Mouse (Mus musculus) v-Abl transformed pro-B cells (cell line): Measurements from ENCODE around the gene Cpm.

Experiments
- in situ Hi-C, 2 experiments: fragments of 400-800 bp; cut with MboI; formaldehyde crosslinking; loops; one replicate each; pipeline ENCODE4 v1.15.1; 2025; ENCODE audit not compliant: unreplicated experiment in 2 of 2

Gene Cpm

DNA sequence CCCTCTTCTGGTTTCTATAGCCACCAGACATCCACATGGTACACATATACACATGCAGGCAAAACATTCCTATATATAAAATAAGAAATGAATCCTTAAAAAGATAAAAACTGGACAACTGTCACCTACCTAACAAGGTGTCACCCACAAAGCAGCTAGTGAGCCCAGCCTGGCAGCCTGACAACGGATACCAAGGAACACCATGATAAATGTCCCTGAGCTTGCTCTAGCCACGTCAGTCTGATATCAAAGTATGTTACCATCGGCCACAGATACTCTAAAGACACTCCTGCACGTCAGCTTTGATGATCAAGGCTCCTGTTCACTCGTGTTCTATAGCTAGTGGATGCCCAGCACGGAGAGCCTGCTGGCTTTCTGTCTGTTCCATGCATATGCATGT lies 77.1 kb downstream of the Cpm start:
- in situ Hi-C loops: loop anchor here (25.0 kb wide), 3 partner anchors 644 to 1506 kb away; partner anchors contain the start of gene Cct2 (in 1 of the 2)

DNA sequence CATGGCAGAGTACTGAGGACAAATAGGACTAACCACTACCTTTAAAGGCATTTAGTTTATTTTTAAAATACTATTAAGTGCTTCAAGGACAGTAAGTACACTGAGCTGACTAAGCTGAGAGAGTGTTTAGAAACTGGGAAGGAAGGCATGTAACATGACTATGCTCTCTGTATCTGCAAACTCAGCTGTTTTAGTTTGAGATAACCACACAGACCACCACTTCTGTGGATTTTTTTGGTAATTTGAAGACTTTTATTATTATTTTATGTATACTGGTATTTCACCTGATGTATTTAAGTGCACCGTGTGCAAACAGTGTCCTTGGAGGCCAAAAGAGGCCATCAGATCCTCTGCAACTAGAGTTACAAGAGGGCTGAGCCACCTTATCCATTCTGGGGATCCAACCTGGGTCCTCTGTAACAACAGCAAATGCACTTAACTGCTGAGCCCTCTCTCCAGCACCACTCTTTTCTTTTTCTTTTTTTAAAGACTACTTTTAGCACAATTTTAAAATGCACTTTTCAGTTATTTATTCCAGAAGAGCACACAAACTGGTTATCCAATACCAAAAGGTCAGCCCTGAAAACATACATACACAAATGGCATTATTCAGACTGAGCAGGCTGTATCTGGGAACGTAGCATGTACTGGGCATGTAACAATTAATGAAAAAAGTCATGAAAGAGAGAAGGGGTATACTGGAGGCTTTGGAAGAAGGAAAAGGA lies 78.0 kb downstream of the Cpm start:
- in situ Hi-C loops: loop anchor here (25.0 kb wide), 3 partner anchors 645 to 1505 kb away; partner anchors contain the start of gene Cct2 (in 1 of the 2)

DNA sequence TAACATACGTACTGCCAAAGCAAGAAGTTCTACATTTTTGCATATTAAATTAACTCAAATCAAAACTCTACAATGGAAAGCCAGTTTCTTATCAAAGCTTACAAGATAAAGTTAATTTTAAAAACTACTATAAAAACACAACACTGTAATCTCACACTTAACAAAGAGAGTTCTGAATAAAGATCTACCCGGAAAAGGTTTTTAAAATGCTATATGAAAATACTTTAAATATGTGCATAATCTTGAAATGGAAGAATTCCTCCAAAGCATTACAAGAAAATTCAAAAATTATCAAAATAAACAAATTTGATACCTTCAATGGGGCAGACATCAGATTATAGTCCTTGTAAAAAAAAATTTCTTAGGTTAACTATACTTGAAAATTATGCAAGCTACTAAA lies 79.1 kb downstream of the Cpm start:
- in situ Hi-C loops: loop anchor here (25.0 kb wide), 3 partner anchors 646 to 1504 kb away; partner anchors contain the start of gene Cct2 (in 1 of the 2)

DNA sequence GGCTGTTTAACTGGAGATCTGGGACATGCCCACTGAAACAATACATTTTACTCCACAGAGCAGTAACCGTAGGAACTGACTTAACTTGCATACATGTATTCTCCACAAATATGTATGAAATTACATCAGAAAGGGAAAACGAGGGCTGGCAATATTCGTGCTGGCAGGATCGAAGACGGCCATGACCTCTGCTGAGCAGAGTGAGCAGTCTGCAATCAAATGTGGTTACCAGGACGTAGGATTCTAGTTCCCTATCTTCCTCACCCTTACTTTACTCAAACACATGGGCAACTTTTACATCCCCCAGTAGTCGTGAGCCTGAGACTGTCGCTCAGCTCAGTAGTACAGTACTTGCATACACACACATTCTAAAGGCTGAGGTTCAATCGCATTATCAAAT lies 79.6 kb downstream of the Cpm start:
- in situ Hi-C loops: loop anchor here (25.0 kb wide), 3 partner anchors 647 to 1503 kb away; partner anchors contain the start of gene Cct2 (in 1 of the 2)

DNA sequence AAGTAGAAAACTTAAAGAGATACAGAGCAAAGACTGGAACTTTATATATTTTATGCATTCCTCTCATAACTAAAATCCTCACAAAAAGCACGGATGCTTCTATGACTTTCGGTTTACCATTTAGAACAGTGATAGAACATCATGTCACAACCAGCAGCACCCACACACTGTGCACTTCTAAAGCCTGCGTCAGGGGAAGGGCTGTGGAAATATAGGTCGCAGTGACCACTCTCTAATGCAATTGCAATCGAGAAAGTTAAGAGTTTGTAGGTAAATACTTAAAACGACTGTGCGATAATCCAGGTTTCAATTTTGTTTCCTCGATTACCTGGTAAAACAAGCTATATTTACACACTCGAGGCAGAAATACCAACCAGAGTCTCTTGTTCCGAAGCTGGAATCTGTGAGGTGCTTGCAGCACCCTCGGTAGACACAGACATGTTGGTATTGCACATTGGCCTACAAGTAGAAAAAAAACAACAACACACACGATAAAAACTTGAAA lies 80.1 kb downstream of the Cpm start:
- in situ Hi-C loops: loop anchor here (25.0 kb wide), 3 partner anchors 647 to 1503 kb away; partner anchors contain the start of gene Cct2 (in 1 of the 2)

DNA sequence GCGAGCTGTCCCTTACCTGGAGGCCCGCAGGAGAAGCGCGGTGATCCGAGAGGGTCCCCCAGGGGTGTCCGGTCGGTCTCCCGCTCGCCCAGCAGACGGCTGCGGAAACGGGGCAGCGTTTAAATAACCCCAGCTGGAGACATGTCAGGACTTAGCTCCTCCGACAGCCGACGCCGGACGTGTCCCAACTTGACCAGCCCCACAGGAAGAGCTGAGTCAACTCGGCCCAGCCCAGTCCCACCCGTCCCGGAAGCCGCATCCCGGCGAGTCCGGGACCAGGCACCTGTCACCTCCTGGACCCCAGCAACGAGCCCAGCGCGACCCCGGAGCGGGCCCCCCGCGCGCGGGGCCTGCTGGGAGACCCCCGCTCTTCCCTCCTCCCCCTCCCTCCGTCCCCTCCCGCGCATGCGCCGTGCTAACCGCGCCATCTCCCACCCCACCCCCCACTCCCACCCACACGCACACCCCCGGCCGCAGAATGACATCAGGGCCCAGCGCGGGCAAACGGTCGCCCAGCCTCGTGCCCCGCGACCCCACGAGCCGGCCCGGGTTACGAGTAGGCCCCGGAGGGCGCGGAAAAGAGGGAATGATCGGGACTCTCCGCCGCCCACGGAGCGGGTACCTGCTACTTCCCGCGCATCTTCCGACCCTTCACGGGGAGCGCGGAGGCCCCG lies 80.8 kb downstream of the Cpm start:
- in situ Hi-C loops: loop anchor here (25.0 kb wide), 3 partner anchors 648 to 1502 kb away; partner anchors contain the start of gene Cct2 (in 1 of the 2)

DNA sequence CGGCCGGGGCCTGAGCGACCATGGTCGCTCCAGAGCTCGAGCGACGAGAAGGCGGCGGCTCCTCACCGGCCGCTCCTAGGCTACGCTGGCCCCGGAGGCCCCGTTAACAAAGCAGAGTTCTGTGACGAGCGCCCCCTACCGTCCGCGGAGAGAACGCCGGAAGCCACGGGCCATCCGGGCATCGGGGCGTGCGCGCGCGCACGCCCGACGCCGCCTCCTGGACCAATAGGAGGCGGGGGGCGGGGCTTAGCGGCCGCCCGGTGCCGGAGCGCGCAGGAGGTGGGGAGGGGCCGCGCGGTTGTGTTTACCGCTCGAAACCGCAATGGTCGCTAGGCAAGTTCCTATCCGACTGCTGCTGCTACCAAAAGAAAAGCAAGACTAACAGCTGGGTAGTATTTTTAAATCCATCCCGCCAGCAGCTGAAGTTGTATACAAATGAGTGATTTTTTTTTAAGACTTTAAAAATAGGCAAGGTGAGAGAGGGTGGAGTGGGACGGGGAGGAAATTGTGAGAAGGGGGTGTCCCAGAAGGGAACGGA lies 81.4 kb downstream of the Cpm start, which contains the start of gene Mdm2:
Gene Mdm2 (minus strand): TSS at position 155 of the 538 bp plus-strand sequence.
- in situ Hi-C loops: loop anchor here (25.0 kb wide), 3 partner anchors 648 to 1502 kb away; partner anchors contain the start of gene Cct2 (in 1 of the 2)

DNA sequence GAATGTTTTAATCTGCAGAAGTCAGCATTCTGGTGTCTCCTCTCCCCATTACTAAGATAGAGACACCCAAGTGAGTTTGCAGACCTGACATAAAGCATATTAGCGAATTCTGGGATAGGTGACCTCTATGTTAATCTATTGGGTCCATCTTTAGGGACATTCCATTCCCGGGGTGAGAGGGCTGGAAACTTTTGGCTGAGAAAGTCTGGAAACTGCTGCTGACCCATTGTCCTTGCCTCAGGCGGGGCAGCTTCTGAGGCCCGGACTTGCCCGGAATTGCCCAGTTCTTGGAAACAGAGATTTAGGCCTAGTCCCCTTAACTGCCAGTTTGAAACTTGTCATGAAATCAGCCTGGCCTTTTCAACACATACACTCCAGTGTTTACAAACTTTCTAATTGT lies 82.1 kb downstream of the Cpm start:
- in situ Hi-C loops: loop anchor here (25.0 kb wide), 3 partner anchors 649 to 1501 kb away; partner anchors contain the start of gene Cct2 (in 1 of the 2)

DNA sequence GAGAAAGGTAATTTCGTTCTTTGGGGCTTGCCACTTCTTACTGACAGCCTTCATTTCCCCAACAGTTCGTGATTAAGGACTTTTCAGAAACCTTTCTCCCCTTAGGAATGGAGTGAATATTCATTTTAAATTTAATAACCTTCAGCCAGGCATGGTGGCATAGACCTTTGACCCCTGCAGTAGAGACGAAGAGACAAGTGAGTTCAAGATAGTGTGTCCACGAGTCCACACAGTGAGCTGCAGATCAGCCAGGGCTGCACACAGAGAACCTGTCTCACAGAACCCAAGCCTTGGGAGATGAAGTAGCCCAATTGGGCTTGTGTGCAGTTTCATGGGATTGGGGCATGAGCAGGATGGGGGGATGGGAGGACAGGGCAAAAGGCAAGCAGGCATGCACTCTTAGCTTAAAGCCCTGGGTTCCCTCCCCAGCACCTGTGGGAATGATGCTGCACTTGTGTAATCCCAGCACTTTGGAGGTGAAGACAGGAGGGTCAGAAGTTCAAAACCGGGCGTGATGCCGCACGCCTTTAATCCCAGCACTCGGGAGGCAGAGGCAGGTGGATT lies 83.0 kb downstream of the Cpm start:
- in situ Hi-C loops: loop anchor here (25.0 kb wide), 3 partner anchors 650 to 1500 kb away; partner anchors contain the start of gene Cct2 (in 1 of the 2)

DNA sequence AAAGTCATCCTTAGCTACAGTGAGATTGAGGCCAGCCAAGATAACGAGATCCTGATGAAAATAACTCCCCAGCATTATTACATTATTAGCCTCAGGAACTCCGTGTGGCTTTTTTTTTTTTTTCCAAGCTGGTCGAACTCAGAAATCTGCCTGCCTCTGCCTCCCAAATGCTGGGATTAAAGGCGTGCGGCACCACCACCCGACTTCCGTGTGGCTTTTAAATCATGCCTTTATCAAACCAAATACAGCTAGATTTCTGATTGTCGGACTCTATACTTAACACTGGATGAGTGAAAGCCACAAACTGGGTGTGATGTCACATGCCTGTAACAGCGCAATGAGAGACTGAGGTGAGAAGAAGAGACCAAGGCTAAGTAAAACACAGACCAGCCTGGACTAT lies 83.6 kb downstream of the Cpm start:
- in situ Hi-C loops: loop anchor here (25.0 kb wide), 3 partner anchors 651 to 1499 kb away; partner anchors contain the start of gene Cct2 (in 1 of the 2)

DNA sequence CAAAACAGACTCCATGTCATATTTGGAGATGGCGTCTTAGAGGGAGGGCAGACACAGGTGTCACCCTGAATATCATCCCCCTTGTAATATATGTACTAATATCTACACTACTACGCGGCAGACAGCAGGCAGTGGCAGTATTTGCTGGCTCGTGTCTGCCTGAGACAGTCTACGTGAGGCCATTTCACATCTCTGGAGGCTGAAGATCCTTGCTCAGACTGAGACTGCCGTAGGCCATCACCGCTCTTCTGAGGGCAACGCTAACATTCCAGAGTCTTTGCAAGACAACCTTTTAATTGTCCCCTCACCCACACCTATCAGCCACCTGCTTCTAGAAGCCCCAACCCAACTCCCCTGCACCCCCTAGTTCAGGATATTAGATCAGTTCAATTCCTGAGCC lies 84.2 kb downstream of the Cpm start:
- in situ Hi-C loops: loop anchor here (25.0 kb wide), 3 partner anchors 651 to 1499 kb away; partner anchors contain the start of gene Cct2 (in 1 of the 2)

DNA sequence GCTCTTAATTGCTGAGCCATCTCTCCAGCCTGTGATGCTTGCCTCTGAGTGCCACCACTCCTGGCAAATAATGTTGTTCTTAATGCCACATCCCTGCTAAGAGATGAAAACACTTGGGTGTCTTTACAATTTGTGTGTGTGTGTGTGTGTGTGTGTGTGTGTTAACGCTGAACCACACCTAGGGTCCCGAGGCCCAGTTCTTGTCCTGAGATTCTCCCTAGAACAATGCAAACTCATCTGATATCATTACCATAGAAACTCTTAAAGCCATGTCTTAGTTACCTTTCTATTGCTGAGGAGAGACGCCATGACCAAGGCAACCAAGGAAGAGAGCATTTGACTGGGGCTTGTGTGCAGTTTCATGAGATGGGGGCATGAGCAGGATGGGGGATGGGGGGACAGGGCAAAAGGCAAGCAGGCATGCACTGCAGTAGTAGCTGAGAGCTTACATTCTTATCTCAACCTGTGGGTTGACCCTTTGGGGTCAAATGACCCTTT lies 84.8 kb downstream of the Cpm start:
- in situ Hi-C loops: loop anchor here (25.0 kb wide), 3 partner anchors 652 to 1498 kb away; partner anchors contain the start of gene Cct2 (in 1 of the 2)

DNA sequence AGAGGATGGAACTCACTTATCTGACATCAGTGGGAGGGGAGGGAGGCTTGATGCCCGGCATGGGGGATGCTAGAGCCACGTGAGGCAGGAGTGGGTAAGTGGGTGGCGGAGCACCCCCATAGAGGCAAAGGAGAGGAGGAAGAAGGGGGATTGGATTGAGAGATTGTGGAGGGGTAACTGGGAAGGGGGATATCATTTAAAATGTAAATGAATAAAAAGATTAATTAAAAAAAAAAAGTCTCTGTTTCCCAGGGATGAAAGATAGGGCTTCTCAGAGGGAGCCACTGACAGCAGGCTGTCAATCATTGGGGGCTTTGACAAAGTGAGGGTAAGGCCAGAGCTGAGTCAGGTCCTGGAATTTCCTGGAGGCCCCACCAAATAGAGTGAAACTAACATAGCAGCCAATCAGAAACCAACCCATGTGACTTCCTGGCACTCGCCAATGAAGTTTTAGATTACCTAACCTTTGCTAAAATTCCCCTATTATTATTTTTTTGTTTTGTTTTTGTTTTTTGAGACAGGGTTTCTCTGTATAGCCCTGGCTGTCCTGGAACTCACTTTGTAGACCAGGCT lies 85.7 kb downstream of the Cpm start:
- in situ Hi-C loops: loop anchor here (25.0 kb wide), 3 partner anchors 653 to 1497 kb away; partner anchors contain the start of gene Cct2 (in 1 of the 2)

DNA sequence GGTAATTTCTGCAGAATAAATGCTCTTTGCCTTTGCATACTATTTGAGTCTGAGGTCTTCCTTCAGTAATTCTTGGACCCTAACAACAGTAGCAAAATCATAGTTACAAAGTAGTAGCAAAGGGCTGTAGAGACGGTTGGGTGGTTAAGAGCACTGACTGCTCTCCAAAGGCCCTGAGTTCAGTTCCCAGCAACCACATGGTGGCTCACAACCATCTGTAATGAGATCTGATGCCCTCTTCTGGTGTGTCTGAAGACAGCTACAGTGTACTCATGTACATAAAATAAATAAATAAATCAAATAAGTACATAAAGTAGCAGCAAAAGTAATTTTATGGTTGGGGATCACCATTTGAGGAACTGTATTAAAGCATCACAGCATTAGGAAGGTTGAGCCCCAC lies 86.4 kb downstream of the Cpm start:
- in situ Hi-C loops: loop anchor here (25.0 kb wide), 3 partner anchors 653 to 1497 kb away; partner anchors contain the start of gene Cct2 (in 1 of the 2)

DNA sequence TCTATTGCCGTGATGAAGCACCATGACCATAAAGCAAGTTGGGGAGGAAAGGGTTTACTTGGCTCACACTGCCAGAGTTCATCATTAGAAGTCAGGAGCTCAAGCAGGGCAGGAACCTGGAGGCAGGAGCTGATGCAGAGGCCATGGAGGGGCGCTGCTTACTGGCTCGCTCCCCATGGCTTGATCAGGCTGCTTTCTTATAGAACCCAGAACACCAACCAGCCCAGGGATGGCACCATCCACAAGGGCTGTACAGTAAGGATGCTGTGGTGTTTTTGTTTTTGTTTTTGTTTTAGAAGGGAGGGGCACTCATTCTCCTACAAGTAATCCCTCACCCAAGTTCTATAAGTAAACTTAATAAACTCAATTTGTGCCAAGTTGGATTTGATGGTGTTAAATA lies 87.4 kb downstream of the Cpm start:
- in situ Hi-C loops: loop anchor here (25.0 kb wide), 3 partner anchors 654 to 1496 kb away; partner anchors contain the start of gene Cct2 (in 1 of the 2)

DNA sequence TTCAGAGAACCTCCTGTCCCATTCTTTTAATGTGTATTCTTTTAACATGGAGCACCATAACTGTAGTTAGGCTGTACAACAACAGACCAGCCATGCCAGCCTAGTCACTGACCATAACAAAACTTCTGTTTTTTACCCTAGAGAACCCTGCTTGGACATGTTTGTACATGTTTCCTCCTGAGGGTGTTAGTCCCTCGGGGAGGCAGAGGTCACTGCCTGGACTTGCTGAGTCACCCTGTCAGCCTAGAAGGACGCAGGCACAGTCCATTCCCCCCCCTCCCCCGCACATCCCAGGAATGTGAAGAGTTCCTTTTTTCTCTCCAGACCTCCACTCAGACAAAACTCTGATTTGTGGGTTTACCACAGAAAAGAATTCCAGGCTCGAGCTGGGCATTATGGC lies 88.3 kb downstream of the Cpm start:
- in situ Hi-C loops: loop anchor here (25.0 kb wide), 3 partner anchors 655 to 1495 kb away; partner anchors contain the start of gene Cct2 (in 1 of the 2)

DNA sequence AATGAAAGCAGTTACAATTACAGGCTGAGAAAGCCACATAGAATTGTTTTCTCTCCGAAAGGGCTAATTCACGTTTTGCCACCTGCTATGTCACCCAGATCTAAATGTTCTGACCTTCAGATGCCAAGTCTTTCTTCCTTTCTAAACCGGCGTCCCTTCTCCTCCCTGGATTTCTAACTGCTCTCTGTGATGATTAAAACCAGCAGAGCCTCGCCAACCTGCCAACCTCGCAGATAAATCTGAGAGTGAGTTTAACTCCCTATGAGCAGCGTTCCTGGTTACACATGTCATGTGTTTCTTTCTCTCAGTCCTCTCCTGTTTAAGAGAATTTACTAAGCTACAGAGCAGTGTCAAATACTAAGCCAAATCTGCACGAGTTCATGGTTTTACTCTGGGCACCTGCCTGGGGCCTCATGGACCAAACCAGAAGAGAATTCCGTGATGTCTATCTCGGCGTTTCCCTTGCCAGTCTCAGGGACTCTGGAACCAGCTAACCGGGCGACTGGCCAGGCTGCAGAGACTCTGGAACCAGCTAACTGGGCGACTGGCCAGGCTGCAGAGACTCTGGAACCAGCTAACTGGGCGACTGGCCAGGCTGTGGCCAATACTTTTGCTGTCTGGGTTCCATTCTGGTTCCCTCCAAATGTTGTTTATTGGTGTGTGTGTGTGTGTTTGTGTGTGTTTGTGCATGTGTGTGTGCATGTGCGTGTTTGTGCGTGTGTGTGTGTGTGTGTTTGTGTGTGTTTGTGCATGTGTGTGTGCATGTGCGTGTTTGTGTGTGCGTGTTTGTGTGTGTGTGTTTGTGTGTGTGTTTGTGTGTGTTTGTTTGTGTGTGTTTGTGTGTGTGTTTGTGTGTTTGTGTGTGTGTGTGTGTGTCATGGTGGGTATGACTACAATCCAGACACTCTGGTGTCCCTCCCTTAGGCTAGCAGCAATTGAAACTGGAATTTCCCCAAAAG lies 89.1 kb downstream of the Cpm start:
- in situ Hi-C loops: loop anchor here (25.0 kb wide), 3 partner anchors 656 to 1494 kb away; partner anchors contain the start of gene Cct2 (in 1 of the 2)
